Mouse (Mus musculus) cerebellum, adult 2 months (tissue): Measurements from ENCODE around the gene Tlr7. TPM values are rescaled to one million over a fixed set of nuclear protein-coding genes. Genes with fewer than 3 reads are reported as not detected.
"Not testable (repeated sequence)": the region's sequence is repeated elsewhere in the genome, so short reads cannot be mapped to it uniquely, and the experiment has no call there.

Experiments
- DNase-seq, 2 experiments: peaks; one replicate each; pipeline ENCODE4 v3.0.0; 2021
- H3K27ac ChIP-seq: fragments of 200-500 bp; 2 replicates; pipeline ENCODE4 v1.5.1; 2012; ENCODE audit warnings: low read length, control low read depth, inconsistent platforms; ENCODE audit not compliant: insufficient read depth
- H3K27me3 ChIP-seq: fragments of 200-500 bp; 2 replicates; pipeline ENCODE4 v1.6.1; 2012; ENCODE audit warnings: inconsistent platforms, mild to moderate bottlenecking, low read length, moderate library complexity; ENCODE audit not compliant: control insufficient read depth, insufficient read depth
- H3K4me1 ChIP-seq: fragments of 200-500 bp; 2 replicates; pipeline ENCODE4 v1.6.1; 2011; ENCODE audit warnings: low read length; ENCODE audit not compliant: control insufficient read depth, insufficient read depth
- H3K4me3 ChIP-seq: fragments of 200-500 bp; replicated peaks from 2 replicates; pipeline ENCODE3; 2011; ENCODE audit warnings: mild to moderate bottlenecking, low read depth, low read length, control low read depth; ENCODE audit not compliant: insufficient read depth
- CTCF ChIP-seq: fragments of 200-500 bp; IDR thresholded peaks from 2 replicates; pipeline ENCODE4 v1.5.1; 2011; ENCODE audit warnings: low read depth, mild to moderate bottlenecking, control low read depth, low read length, moderate library complexity, borderline replicate concordance; ENCODE audit not compliant: insufficient read depth
- POLR2A ChIP-seq: fragments of 200-500 bp; IDR thresholded peaks from 2 replicates; pipeline ENCODE4 v1.6.1; 2011; ENCODE audit warnings: low read length, control low read depth, borderline replicate concordance; ENCODE audit not compliant: insufficient read depth
- WGBS: fragments of 180-500 bp; shearing (Covaris S2); methylation state at CpG from one replicate; pipeline ENCODE4 v1.1.7; 2018; 5-methylcytosine and 5-hydroxymethylcytosine counted together
- polyA plus RNA-seq: library from polyadenylated mRNA; depleted of rRNA; stranded (reverse); fragments of >200 nt; gene quantifications from 2 replicates; pipeline ENCODE4 v1.2.3, GENCODE M21; 2012

The Tlr7 gene
- polyA plus RNA-seq, 1 experiment, result 0.34 TPM

GRCm38 (mm10) chrX:167328519-167328918, 1.8 kb downstream of the Tlr7 start:
- no peak overlapping the region for H3K4me3 ChIP-seq
- 95% methylated on average over 3 of the region's 3 CpGs for WGBS
- TF ChIP-seq POLR2A (no peak), CTCF (no peak)
- DNase-seq, result no peak
- no peaks in the 10 kb centered on the region for H3K27me3 ChIP-seq
- H3K4me1 ChIP-seq, result no peaks in the 10 kb centered on the region
- no peak overlapping the region for H3K27ac ChIP-seq

GRCm38 (mm10) chrX:167323742-167324141, 6.6 kb downstream of the Tlr7 start:
- Histone ChIP-seq H3K4me3 (no peak overlapping the region), H3K4me1 (no peaks in the 10 kb centered on the region), H3K27ac (no peak overlapping the region), H3K27me3 (no peaks in the 10 kb centered on the region)
- DNase-seq, result no peak
- TF ChIP-seq POLR2A (no peak), CTCF (no peak)
- WGBS, result 78% methylated on average over 1 of the region's 1 CpGs

DNA sequence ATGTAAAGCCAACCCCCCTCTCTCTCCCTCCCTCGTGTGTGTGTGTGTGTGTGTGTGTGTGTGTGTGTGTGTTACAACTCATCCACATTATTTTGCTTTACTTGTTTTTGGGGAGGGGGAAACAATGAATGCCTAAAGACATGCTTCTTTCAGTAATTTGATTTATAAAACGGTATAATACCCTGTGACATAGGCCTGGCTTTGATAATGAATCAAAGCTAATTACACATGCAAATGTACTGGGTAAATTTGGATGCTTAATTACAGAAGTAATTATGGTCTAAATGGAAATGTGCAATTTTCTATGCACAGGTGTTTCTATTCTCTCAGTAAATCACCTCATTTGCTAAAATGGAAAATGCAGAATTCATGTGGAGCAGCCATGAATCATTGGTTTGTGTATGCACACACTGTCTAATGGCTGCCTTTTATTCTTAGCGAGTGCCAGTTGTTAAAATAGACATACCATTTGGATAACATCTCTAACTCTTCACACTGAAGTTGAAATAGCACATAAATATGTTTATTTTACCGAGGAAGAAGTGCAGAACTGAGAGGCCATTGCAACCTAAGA, 9.0 kb downstream of the Tlr7 start:
- 69% methylated on average over 4 of the region's 4 CpGs for WGBS

DNA sequence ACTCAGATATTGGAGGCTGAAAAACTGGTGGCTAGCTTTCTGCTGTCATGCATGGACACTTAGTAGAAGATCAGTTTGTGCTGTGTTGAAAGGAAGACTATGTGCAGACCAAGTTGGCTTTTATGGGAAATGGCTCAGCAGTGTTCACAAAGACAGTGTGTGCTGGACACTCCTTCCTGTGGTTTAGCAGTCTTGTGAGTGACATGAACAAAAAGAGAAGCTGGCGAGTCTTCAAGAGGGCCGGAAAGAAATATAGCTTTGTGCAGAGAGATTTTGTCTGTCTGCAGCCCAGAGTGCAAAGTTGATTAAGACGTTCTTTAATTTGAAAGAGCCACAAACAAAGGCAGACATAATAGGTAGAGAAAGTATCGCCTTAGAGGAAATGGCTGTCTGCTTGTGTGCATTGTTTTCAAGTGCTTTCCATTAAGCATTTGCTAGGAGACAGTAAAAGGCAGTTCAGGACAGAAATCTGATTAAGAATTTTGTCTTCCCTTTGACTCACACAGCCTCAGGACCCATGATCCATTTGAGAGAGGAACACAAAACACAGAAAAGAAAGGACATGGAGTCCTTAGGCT, 11.4 kb downstream of the Tlr7 start:
- Histone ChIP-seq H3K27ac (no peak overlapping the region), H3K27me3 (no peaks in the 10 kb centered on the region), H3K4me3 (no peak overlapping the region), H3K4me1 (no peaks in the 10 kb centered on the region)
- 29% methylated on average over 4 of the region's 4 CpGs for WGBS
- TF ChIP-seq POLR2A, result no peak
- no peak for TF ChIP-seq CTCF
- no peak for DNase-seq

More for the DNA sequence above, 9.0 kb downstream of the Tlr7 start:
- Histone ChIP-seq H3K27me3 (no peaks in the 10 kb centered on the region), H3K4me1 (no peaks in the 10 kb centered on the region), H3K27ac (no peak overlapping the region), H3K4me3 (no peak overlapping the region)
- TF ChIP-seq POLR2A (no peak), CTCF (no peak)
- DNase-seq, result no peak

- Histone ChIP-seq H3K27ac (no peak overlapping the region), H3K27me3 (no peaks in the 10 kb centered on the region), H3K4me3 (no peak overlapping the region), H3K4me1 (no peaks in the 10 kb centered on the region)
- no peak for DNase-seq
- TF ChIP-seq CTCF (no peak), POLR2A (no peak)
- 44% methylated on average over 5 of the region's 5 CpGs for WGBS
Measured at GRCm38 (mm10) chrX:167315766-167316165, 14.6 kb downstream of the Tlr7 start.

- no peaks in the 10 kb centered on the region for H3K27me3 ChIP-seq
- TF ChIP-seq POLR2A, result no peak
- TF ChIP-seq CTCF, result no peak
- 42% methylated on average over 4 of the region's 4 CpGs for WGBS
Measured at GRCm38 (mm10) chrX:167315093-167315726, 15.1 kb downstream of the Tlr7 start.

GRCm38 (mm10) chrX:167302061-167302460, 28.3 kb downstream of the Tlr7 start:
- not testable (repeated sequence) for H3K4me3 ChIP-seq, H3K4me1 ChIP-seq, DNase-seq, H3K27ac ChIP-seq, H3K27me3 ChIP-seq
- WGBS, result 85% methylated on average over 1 of the region's 1 CpGs

More at GRCm38 (mm10) chrX:167315093-167315726, 15.1 kb downstream of the Tlr7 start:
- DNase-seq, result no peak
- Histone ChIP-seq H3K4me1 (no peaks in the 10 kb centered on the region), H3K27ac (no peak overlapping the region), H3K4me3 (no peak overlapping the region)

DNA sequence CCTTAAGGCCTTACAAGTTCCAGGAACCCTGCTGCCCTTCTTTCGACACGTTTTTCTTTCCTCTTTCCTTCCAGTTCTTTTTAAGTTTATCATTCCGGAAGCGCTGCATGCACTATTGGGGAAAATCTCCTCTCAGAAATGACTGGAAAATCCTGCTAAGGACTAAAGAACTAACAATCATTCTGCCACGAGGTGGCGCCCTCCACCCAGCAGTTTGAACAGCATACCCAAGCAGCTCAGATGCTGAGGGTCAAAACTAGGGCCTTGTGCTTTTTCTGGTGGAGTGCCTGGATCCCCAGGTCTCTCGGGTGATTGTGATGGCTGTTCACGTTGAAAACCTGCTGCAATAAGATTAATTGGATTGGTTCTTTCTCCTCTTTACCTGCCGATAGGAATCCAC, 53.4 kb downstream of the Tlr7 start:
- no peaks in the 10 kb centered on the region for H3K4me1 ChIP-seq
- TF ChIP-seq POLR2A (no peak), CTCF (peak; percentile 55; the same call in 1 of the 2 replicates)
- 18% methylated on average over 9 of the region's 9 CpGs for WGBS
- H3K27ac ChIP-seq, result no peak overlapping the region
- H3K27me3 ChIP-seq, result no peaks in the 10 kb centered on the region
- DNase-seq, result peak; percentile 18 to 38
- H3K4me3 ChIP-seq, result no peak overlapping the region
